In the genomic region with DNA sequence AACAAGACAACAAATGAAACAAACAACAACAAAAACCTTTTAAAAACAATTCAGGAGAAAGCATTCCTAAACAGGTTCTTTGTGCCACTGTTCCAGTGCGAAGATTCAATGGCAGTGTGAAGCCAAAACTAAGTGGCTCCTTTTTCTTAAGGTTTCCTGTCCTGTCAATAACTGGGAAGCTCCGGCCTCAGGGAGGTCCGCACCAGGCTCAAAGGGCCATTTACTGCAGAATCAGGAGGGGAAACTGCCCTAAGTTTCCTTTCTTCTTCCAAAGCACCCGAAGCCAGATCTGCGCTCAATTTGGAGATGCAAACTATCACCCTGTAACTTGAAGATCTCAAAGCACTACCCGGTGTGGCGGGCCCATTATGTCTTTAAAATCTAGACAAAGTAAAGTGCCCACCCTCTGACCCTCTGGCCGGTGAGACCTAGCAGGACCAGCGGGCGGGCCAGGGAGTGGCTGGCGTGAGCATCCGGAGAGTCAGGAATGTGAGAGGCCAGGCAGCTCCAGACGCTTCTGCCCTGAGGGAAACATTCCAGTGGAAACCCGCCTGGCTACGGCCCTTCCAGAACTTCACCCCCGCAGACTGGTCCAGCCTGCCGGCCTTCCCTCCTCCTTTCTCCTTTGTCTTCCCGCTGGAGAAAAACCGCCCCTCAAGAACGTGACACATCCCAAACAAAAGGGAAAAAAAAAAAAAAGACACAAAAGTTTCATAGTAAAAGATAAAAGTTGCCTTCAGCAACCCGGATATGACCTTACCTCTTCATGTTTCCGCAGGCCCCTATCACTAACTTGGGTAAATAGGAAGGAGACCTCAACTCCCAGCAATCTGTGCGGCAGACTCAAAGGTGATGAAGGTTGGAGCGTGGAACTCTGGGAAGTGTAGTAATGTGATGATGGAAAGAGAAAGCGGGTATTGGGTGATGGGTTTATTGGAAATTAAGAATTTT, we compare ENCODE assay signal across 8 mouse cellular contexts. TPM values are rescaled to one million over a fixed set of nuclear protein-coding genes. Genes with fewer than 3 reads are reported as not detected.
DNase-seq lines count a peak whose midpoint lies in the region; ATAC-seq lines count a peak whose summit lies in the region.

TSS of gene Rbm41 (minus strand) at position 856 of the 951 bp plus-strand sequence.

- ATAC-seq in heart, embryonic 15.5 days (replicated peaks; ENCODE audit: insufficient number of reproducible peaks, insufficient read depth, low FRiP score, low read depth), result 0 out of 2 replicates have a peak, but pooled peaks have one; percentile 78
- peak; percentile 90 for ATAC-seq in liver, embryonic 13.5 days (ENCODE audit: low read depth)
- ATAC-seq in stomach, embryonic 16.5 days (ENCODE audit: insufficient read depth, low FRiP score), result peak; percentile 72

- 0 out of 2 replicates have a peak, but pooled peaks cover 1% of the 10 kb centered on the region for H3K4me1 ChIP-seq in erythroblast, embryonic 14.5 days (ENCODE audit: control insufficient read depth)
- H3K4me1 ChIP-seq in heart, embryonic 15.5 days (replicated peaks), result no peaks in the 10 kb centered on the region
- no peaks in the 10 kb centered on the region for H3K4me1 ChIP-seq in liver, embryonic 13.5 days (replicated peaks)
- H3K4me1 ChIP-seq in stomach, embryonic 16.5 days (ENCODE audit: control insufficient read depth, insufficient read depth, low read length), result no peaks in the 10 kb centered on the region

- peak; percentile 80 for DNase-seq in CD4-positive, CD25-positive, alpha-beta regulatory T cell, adult 2 months (ENCODE audit: low read depth, low spot score)
- DNase-seq in brain, adult 2 months (ENCODE audit: low read depth, low spot score), result peak; percentile 92
- DNase-seq in kidney, postnatal 25 days, result peak; percentile 54 to 63
- peak; percentile 15 for DNase-seq in liver, embryonic 13.5 days
- DNase-seq in neural tube, embryonic 10.5 days (ENCODE audit: extremely low spot score, low spot score), result peak; percentile 48

- WGBS in heart, embryonic 15.5 days, result 12% methylated on average over 25 of the region's 25 CpGs
- WGBS in liver, embryonic 13.5 days (ENCODE audit: insufficient replicate concordance), result 9% methylated on average over 25 of the region's 25 CpGs
- 9% methylated on average over 24 of the region's 25 CpGs for WGBS in stomach, embryonic 16.5 days

- peak within 1 kb of the TSS; percentile 56 for H3K4me2 ChIP-seq in heart, embryonic 15.5 days
- H3K4me2 ChIP-seq in liver, embryonic 13.5 days, result peak within 1 kb of the TSS; percentile 58
- H3K4me2 ChIP-seq in stomach, embryonic 16.5 days (ENCODE audit: low read depth, low read length), result peak within 1 kb of the TSS; percentile 49

- peak within 1 kb of the TSS; percentile 71 for H3K27ac ChIP-seq in heart, embryonic 15.5 days
- peak within 1 kb of the TSS; percentile 47 for H3K27ac ChIP-seq in liver, embryonic 13.5 days
- H3K27ac ChIP-seq in stomach, embryonic 16.5 days (ENCODE audit: low read length), result peak within 1 kb of the TSS; percentile 42; the same call in 1 of the 2 replicates

- peak within 1 kb of the TSS; percentile 70 for H3K4me3 ChIP-seq in erythroblast, embryonic 14.5 days (replicated peaks)
- H3K4me3 ChIP-seq in heart, embryonic 15.5 days, result peak within 1 kb of the TSS; percentile 62
- peak within 1 kb of the TSS; percentile 69 for H3K4me3 ChIP-seq in liver, embryonic 13.5 days (replicated peaks)
- peak within 1 kb of the TSS; percentile 63 for H3K4me3 ChIP-seq in stomach, embryonic 16.5 days (replicated peaks; ENCODE audit: low read length)

- H3K9me3 ChIP-seq in erythroblast, embryonic 14.5 days (ENCODE audit: control insufficient read depth, low read length), result no peaks in the 10 kb centered on the region
- no peaks in the 10 kb centered on the region for H3K9me3 ChIP-seq in heart, embryonic 15.5 days (replicated peaks)
- H3K9me3 ChIP-seq in liver, embryonic 13.5 days (replicated peaks), result no peaks in the 10 kb centered on the region
- H3K9me3 ChIP-seq in stomach, embryonic 16.5 days (replicated peaks; ENCODE audit: control insufficient read depth, low read length), result no peaks in the 10 kb centered on the region

- peaks cover 2% of the 10 kb centered on the region for H3K36me3 ChIP-seq in erythroblast, embryonic 14.5 days (ENCODE audit: control insufficient read depth)
- no peaks in the 10 kb centered on the region for H3K36me3 ChIP-seq in heart, embryonic 15.5 days
- H3K36me3 ChIP-seq in liver, embryonic 13.5 days, result peaks cover 9% of the 10 kb centered on the region; the same call in 1 of the 2 replicates
- no peaks in the 10 kb centered on the region for H3K36me3 ChIP-seq in stomach, embryonic 16.5 days (ENCODE audit: control insufficient read depth, insufficient read depth, low read length)

- H3K9ac ChIP-seq in heart, embryonic 15.5 days, result peak within 1 kb of the TSS; percentile 61
- peak within 1 kb of the TSS; percentile 74 for H3K9ac ChIP-seq in liver, embryonic 13.5 days
- H3K9ac ChIP-seq in stomach, embryonic 16.5 days (ENCODE audit: low read length), result peak within 1 kb of the TSS; percentile 75

- no peaks in the 10 kb centered on the region for H3K27me3 ChIP-seq in erythroblast, embryonic 14.5 days (ENCODE audit: control insufficient read depth)
- H3K27me3 ChIP-seq in heart, embryonic 15.5 days, result no peaks in the 10 kb centered on the region
- no peaks in the 10 kb centered on the region for H3K27me3 ChIP-seq in liver, embryonic 13.5 days
- no peaks in the 10 kb centered on the region; the same call in 1 of the 2 replicates for H3K27me3 ChIP-seq in stomach, embryonic 16.5 days (ENCODE audit: control insufficient read depth, insufficient read depth, low read length)

RNA-seq across cellular contexts. Expression of gene Rbm41, which starts in this region (rescaled TPM):
- 0.08 TPM in 1 of 2 replicates, not detected in the other for polyA plus RNA-seq in erythroblast, embryonic 14.5 days (2012)
- 4.0 and 4.2 TPM in 2 replicates for polyA plus RNA-seq in heart, embryonic 15.5 days (2015; fragmentation: Nextera tagmentation; extraction: Ambion mirVana)
- 1.6 and 2.1 TPM in 2 replicates for polyA plus RNA-seq in liver, embryonic 13.5 days (2015; fragmentation: Nextera tagmentation; extraction: Ambion mirVana)
- polyA plus RNA-seq in stomach, embryonic 16.5 days (2015; fragmentation: Nextera tagmentation; extraction: Ambion mirVana), result 3.1 and 4.1 TPM in 2 replicates

Comparison
In these comparisons a context has a peak if more than half of its experiments do, and no peak if none do; other contexts are left out.
1. Peak in every context shown above with its lines: DNase-seq, ATAC-seq, H3K4me3 ChIP-seq and H3K27ac ChIP-seq.
2. DNase-seq: peak in every context shown above with its lines; median percentile 92 in brain, adult 2 months; 80 in CD4-positive, CD25-positive, alpha-beta regulatory T cell, adult 2 months; 58 in kidney, postnatal 25 days; 48 in neural tube, embryonic 10.5 days; 15 in liver, embryonic 13.5 days.